Mouse (Mus musculus) ovary, postnatal 10 days (tissue): ENCODE results near the gene Mbd4.

Source experiments
- DNase-seq: peaks from one replicate; pipeline ENCODE4 v3.0.0; 2022; ENCODE audit warnings: low spot score

The Mbd4 gene

DNA sequence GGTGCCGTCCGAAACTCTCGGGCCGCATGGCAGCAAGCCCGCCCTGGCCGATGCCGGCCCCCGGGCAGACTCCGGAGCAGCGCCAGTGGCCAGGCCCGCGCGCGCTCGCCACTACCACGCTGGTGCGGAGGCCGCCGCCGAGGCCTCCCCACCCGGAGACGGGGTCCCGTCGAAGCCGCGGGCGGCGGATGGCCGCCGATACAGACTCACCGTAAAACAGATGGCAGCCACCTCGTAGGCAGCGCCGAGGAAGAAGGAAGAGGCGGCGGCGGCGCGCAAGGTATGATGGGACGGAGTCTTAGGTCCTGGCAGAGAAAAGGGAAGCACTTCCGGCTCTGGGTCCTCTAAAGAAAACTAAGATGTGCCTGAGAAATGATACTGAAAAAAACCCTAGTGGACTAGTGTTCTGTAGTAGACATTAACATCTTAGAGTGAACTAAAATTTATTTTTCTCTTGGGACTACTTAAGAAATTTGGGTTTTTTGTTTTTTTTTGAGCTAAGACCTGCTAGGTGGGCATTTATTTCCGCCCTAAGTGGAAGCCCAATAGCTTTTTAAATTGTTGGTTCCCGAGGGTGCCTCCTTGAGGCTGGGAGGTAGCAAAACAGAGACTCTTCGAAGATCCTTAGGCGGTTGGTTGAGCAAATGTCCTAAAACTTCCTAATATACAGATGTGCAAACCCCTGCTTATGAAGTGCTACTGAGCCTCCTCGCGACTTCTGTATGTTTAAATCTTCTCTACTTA lies 44.5 kb downstream of the Mbd4 start, which contains the start of gene Rpl32:
Rpl32 (minus strand) TSS at position 260 of the 744 bp plus-strand sequence.
- DNase-seq = peak; percentile 70

DNA sequence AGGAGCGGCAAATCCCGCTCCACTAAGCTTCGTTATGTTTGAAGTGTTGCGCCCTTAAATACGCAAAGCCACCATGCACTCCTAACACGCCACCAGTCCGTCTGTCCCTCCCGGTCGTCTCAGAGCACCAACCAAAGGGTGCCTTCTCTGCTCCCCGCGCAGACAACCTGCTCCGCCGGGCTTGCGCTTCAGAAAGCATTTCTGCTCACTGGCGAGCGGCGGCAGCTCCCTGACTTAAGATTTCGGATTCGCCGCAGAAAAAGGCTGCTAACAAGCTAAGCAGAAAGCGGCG lies 45.0 kb downstream of the Mbd4 start:
- no peak for DNase-seq

DNA sequence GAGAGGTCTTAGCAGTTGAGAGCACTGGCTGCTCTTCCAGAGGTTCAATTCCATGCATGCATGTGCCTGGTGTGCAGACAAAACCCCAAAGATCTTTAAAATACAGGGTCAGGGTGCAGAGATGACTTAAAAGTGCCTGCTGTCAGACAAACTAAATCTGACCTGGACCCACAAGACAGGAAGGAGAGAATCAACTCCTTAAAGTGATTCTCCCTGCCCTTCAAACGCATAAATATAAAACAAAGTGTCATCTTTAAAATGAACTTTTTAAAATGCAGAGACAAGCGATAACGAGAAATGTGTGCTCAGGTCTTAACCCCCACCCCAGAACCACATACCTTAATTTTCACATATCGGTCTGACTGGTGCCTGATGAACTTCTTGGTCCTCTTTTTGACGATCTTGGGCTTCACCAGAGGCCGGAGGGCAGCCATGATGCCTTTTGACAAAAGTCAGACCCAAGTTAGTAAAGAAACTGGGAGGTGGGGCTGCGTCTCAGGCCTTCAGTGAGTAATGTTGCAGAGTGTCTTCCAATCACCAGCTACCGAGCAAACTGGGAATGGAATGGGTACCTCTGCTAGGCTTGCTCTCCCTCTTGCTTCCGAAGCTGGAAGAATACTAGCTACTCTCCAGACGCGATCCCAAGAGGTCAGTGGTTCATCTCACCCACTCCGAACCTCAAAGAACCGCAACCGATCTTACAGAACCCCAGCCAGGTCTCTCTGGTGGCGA lies 45.5 kb downstream of the Mbd4 start:
- DNase-seq = no peak

DNA sequence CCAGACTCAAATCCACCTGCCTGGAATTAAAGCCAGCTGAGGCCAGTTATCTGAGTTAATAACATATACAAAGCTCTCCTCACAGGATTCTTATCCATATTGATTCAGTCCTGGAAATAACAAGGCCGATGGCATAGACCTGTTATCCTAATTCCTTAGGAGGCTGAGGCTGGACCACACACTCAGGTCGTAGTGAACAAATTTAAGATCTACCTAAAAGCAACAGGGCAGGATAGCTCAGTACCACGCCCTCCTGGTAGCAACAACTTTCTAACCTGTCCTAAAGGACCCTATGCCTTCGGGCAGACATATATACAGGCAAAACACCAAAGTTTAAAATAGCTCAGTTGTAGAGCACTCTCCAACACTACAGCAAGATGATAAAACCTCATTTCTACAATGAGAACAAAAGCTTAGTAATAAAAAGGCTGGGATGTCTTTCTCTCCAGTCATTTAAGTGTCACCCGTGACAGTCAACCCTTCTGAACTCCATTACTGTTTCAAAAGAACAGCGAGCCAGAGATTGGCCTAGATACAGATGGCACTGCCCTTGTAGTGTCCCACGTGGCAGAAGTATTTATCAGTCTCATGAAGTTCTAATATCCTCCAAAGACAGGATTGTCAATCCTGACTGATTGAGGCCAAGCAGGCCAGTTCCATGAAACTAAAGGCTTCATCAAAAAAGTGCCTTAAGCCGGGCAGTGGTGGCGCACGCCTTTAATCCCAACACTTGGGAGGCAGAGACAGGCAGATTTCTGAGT lies 48.6 kb downstream of the Mbd4 start:
- DNase-seq = no peak

DNA sequence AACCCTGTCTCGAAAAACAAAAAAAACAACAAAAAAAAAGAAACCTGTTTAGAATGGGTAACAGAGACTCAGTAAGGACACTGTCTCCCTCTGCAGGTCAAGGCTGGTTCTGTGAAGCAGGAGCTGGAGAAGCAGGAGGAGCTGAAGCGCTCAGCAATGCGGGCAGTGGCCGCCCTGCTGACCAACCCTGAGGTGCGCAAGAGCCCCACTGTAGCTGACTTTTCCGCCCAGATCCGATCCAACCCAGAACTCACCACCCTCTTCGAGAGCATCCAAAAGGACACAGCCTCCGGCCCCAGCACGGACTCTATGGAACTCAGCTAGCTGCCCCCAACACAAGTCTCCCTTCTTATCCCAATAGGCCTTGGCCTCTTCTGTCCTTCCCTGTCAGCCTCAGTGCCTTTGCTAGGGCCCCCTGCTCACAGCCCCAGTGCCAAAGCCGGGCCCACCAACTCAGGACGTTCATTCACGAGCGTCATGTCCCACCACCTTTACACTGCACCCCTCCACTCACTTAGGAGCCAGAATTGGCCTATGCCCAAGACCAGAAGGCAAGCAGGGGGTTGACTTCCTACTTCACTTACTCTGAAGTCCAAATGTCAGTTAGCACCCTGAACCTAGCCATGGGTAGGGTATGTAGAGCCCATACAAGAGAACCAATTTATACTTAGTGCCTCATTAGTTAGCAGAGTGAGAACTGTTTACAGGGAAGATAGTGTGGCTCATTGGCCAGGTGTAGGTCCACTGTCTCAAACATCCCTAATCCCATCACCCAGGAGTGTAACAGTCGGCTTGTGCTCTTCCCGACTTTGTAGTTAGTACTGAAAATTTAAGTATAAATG lies 49.4 kb downstream of the Mbd4 start:
- no peak for DNase-seq

DNA sequence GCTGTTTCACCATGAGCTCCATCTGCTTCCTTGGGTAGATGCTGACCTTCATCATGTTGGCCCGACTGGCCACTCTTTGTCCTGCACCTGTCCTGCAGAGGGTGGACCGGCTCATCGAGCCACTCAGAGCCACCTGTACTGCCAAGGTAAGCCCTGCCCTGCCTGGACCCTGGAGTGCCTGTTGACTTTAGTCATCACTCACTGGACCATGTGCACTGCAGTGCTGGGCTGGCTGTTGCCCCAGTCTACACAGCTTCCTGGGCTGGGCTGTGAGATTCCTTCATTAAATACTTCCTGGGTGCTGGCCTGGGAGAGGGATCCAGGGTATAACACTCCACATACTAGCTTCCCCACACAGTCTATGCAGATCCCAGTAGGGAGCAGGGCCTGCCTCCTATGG lies 51.4 kb downstream of the Mbd4 start:
- no peak for DNase-seq

DNA sequence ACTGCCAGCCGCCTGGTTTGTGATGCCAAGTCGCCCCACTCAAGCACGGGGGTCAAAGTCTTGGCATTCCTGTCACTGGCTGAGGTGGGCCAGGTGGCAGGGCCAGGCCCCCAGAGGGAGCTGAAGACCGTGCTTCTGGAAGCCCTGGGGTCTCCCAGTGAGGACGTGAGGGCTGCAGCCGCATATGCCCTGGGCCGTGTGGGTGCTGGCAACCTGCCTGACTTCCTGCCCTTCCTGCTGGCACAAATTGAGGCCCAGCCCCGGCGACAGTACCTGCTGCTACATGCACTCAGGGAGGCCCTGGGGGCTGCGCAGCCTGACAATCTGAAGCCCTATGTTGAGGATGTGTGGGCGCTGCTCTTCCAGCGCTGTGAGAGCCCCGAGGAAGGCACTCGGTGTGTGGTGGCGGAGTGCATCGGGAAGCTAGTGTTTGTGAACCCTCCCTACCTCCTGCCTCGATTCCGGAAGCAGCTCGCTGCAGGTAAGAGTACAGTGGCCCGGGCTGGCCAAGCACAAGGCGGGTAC lies 60.4 kb downstream of the Mbd4 start:
- no peak for DNase-seq

DNA sequence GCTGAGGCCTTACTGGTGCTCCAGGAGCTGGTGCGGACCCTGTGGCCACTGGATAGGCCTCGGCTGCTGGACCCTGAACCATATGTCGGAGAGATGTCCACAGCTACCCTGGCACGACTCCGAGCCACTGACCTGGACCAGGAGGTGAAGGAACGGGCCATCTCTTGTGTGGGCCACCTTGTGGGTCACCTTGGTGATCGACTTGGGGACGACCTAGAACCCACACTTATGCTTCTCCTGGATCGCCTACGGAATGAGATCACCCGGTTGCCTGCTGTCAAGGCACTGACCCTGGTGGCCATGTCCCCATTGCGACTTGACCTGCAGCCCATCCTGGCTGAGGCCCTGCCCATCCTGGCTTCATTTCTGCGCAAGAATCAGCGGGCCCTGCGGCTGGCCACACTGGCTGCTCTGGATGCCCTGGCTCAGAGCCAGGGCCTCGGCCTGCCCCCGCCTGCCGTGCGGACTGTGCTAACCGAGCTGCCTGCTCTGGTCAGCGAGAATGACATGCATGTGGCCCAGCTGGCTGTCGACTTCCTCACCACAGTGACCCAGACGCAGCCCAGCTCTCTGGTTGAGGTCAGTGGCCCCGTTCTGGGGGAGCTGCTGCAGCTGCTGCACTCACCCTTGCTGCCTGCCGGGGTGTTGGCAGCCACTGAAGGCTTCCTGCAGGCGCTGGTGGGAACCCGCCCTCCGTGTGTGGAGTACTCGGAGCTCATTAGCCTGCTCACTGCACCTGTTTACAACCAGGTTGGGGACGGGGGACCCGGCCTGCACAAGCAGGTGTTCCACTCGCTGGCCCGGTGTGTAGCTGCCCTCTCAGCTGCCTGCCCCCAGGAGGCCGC lies 61.1 kb downstream of the Mbd4 start:
- no peak for DNase-seq

DNA sequence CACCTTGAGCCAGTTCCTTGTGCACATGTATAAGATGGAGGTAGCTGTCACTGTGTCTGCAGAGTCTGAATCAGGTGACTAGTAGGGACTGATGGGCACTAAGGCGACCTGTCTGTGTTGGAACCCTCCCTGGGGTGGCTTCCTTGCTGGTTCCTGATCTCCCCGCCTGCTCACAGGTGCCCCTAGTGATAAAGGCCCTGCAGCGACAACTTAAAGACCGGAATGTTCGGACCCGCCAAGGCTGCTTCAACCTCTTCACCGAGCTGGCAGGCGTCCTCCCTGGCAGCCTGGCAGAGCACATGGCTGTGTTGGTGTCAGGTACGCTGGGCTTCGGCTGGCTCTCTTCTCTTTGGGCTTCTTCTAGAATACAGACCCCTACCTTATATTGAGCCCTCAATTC lies 62.2 kb downstream of the Mbd4 start:
- no peak for DNase-seq
